Mouse (Mus musculus): ENCODE results near the gene Cend1. TPM values are rescaled to one million over a fixed set of nuclear protein-coding genes. Genes with fewer than 3 reads are reported as not detected.
A peak's percentile ranks its signal among the peaks of the same experiment; 100 is the strongest.

Cend1 gene
- polyA plus RNA-seq, 1 experiment from 2014 or later: 3.4 TPM

DNA sequence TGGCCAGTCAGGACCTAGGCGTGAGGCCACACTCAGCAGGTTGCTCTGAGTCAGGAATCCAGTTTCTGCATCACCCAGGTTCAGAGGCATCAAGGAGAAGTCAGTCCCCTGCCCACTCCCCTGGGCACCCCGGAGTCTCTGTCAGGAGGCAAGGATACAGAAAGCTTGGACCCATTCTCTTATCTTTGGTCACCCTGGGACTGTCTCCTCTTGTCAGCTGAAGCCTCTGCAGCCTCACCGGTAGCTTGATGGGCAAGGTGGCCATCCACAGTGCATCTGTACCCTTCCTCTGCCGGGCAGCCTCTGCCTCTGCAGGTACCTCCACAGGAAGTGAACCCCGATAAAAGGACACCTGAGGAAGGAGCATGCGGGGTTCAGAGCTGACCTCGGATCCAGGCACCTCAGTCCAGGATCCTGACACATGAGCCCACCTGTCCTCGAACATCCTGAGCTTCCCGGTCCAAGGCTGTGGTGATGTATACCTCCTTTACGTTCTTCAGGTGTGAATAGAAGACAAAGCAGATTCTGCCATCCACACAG lies 9.9 kb upstream of the Cend1 start:
- 95% methylated on average over 10 of the region's 10 CpGs for WGBS
- H3K9ac ChIP-seq: no peak overlapping the region
- peaks cover 73% of the 10 kb centered on the region for H3K4me1 ChIP-seq
- H3K27me3 ChIP-seq: no peaks in the 10 kb centered on the region
- H3K9me3 ChIP-seq (replicated peaks): no peaks in the 10 kb centered on the region
- peaks cover 41% of the 10 kb centered on the region for H3K36me3 ChIP-seq
- no peak overlapping the region for H3K27ac ChIP-seq
- H3K4me2 ChIP-seq: no peak overlapping the region
- ATAC-seq (replicated peaks; ENCODE audit: low FRiP score): no peak
- no peak overlapping the region for H3K4me3 ChIP-seq (replicated peaks)

DNA sequence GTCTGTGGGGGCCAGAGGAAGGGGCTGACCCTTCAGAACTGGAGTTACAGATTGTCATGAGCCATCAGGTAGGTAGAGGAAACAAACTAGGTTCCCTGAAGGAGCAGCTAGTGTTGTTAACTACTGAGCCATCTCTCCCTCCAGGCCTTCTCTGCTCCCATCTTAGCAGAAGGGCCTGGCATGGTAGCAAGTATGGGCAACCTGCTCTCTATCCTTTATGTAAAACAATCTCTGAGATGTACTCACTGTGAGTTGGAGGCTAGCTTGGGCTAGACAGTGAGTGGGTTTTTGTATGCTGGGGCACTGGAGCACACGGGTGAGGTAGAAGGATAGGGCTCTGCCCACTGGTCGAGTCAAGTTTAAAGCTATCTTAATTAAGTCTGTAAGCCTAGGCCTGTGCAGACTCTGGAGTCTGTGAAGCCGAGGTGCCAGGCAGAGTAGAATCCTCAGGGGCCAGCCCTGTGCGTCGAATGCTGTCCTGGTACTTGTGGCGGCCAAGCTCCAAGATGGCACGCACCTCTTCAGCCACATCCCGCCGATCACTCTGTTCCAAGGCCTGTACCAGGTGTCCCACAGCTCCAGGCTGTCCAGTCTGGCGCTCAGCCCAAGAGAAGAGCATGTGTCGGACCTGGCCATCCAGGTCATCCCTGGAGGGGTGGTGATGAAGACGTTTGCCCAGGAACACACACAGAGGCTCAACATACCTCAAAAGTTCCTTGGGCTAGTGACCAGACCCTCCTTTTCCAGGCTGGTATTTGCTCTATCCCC lies 9.1 kb upstream of the Cend1 start:
- Histone ChIP-seq H3K27ac (no peak overlapping the region), H3K9ac (no peak overlapping the region), H3K9me3 (replicated peaks) (no peaks in the 10 kb centered on the region), H3K4me2 (no peak overlapping the region), H3K36me3 (peaks cover 46% of the 10 kb centered on the region), H3K4me1 (peaks cover 73% of the 10 kb centered on the region), H3K27me3 (no peaks in the 10 kb centered on the region), H3K4me3 (replicated peaks) (no peak overlapping the region)
- ATAC-seq (replicated peaks; ENCODE audit: low FRiP score): no peak
- WGBS: 91% methylated on average over 12 of the region's 12 CpGs

GRCm38 (mm10) chr7:141437178-141438120 lies 8.2 kb upstream of the Cend1 start, which contains the start of gene Slc25a22:
Slc25a22 (minus strand) TSS chr7:141437892.
- H3K4me2 ChIP-seq: peak within 1 kb of the TSS; percentile 95
- 5% methylated on average over 53 of the region's 53 CpGs for WGBS
- peak within 1 kb of the TSS; percentile 71 for H3K9ac ChIP-seq
- peak; percentile 80 for ATAC-seq (replicated peaks; ENCODE audit: low FRiP score)
- H3K27ac ChIP-seq: peak within 1 kb of the TSS; percentile 64
- peaks cover 55% of the 10 kb centered on the region for H3K36me3 ChIP-seq
- H3K4me3 ChIP-seq (replicated peaks): peak within 1 kb of the TSS; percentile 75
- no peaks in the 10 kb centered on the region for H3K27me3 ChIP-seq
- no peaks in the 10 kb centered on the region for H3K9me3 ChIP-seq (replicated peaks)
- peaks cover 70% of the 10 kb centered on the region for H3K4me1 ChIP-seq

DNA sequence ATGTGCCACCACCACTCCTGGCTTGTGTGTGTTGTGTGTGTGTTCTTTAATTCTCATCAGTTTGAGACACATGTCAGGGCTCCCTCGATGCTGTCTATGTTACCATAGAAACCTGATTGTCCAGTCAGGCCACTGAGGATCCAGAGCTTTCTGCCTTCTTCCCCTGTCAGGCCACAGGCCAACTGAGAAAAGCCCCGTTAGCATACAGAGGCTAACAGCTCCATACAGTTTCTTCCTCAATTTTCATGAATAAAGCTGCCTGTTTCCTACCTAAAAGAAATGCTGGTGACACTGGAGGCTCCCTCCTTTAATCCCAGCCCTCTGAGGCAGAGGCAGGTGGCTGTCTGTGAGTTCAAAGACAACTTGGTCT lies 7.2 kb upstream of the Cend1 start:
- H3K36me3 ChIP-seq: peaks cover 61% of the 10 kb centered on the region

DNA sequence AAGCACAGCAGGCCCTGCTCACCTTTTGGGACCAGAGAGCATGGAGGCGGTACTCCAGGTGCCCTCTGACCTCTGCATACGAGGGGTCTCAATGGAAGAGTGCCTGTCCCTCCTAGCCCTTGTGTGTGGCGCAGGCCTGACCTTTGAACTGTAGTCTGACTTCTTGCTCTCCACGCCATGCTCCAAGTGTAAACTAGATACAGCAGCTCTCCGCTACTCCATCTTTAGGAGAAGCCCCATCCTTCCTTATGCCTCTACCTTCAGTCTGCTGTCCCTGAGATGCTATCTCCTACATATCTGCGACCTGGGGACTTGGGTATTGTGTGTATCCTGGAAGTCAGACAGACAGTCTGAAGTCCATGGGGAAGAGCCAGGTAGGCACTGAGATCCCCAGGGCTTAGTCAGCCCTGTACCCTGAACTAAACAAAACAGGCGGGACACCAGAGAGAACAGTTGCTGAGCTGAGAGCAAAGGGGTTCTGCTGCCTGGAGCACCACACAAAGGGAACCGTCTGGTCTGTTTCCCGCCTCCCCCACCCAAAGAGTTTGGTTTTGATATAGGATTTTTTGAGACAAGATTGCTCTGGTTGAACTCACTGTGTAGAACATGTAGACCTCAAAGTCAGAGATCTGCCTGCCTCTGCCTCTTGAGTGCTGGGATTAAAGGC lies 6.7 kb upstream of the Cend1 start:
- Histone ChIP-seq H3K4me1 (peaks cover 58% of the 10 kb centered on the region), H3K27me3 (no peaks in the 10 kb centered on the region), H3K4me2 (peak overlapping the region; percentile 95), H3K9ac (no peak overlapping the region), H3K4me3 (replicated peaks) (no peak overlapping the region), H3K9me3 (replicated peaks) (no peaks in the 10 kb centered on the region), H3K27ac (no peak overlapping the region), H3K36me3 (peaks cover 61% of the 10 kb centered on the region)
- whole genome bisulfite sequencing: 80% methylated on average over 9 of the region's 9 CpGs
- ATAC-seq (replicated peaks; ENCODE audit: low FRiP score): no peak

More for the DNA sequence above, 7.2 kb upstream of the Cend1 start:
- Histone ChIP-seq H3K9me3 (replicated peaks) (no peaks in the 10 kb centered on the region), H3K27me3 (no peaks in the 10 kb centered on the region), H3K4me2 (peak overlapping the region; percentile 95), H3K27ac (0 out of 2 replicates have a peak overlapping the region, but pooled peaks have one; percentile 64), H3K4me3 (replicated peaks) (peak overlapping the region; percentile 75), H3K4me1 (peaks cover 61% of the 10 kb centered on the region), H3K9ac (peak overlapping the region; percentile 71)
- WGBS: 71% methylated on average over 2 of the region's 2 CpGs
- no peak for ATAC-seq (replicated peaks; ENCODE audit: low FRiP score)

- 3% methylated on average over 17 of the region's 17 CpGs for WGBS
- H3K4me2 ChIP-seq: peak overlapping the region; percentile 95
- peak overlapping the region; percentile 43 for H3K27ac ChIP-seq
- H3K9ac ChIP-seq: peak overlapping the region; percentile 56
- H3K36me3 ChIP-seq: peaks cover 61% of the 10 kb centered on the region
- peak; percentile 9; the same call in 1 of the 2 replicates for ATAC-seq (replicated peaks; ENCODE audit: low FRiP score)
- no peaks in the 10 kb centered on the region for H3K9me3 ChIP-seq (replicated peaks)
- no peaks in the 10 kb centered on the region for H3K27me3 ChIP-seq
- H3K4me1 ChIP-seq: peaks cover 51% of the 10 kb centered on the region
- H3K4me3 ChIP-seq (replicated peaks): peak overlapping the region; percentile 56
Observed at GRCm38 (mm10) chr7:141435129-141435855, 6.0 kb upstream of the Cend1 start.

- no peak for ATAC-seq (replicated peaks; ENCODE audit: low FRiP score)
- Histone ChIP-seq H3K27me3 (no peaks in the 10 kb centered on the region), H3K9me3 (replicated peaks) (no peaks in the 10 kb centered on the region), H3K4me3 (replicated peaks) (peak overlapping the region; percentile 56), H3K36me3 (peaks cover 56% of the 10 kb centered on the region), H3K9ac (peak overlapping the region; percentile 56), H3K4me2 (peak overlapping the region; percentile 95), H3K27ac (peak overlapping the region; percentile 43), H3K4me1 (peaks cover 57% of the 10 kb centered on the region)
- WGBS: 10% methylated on average over 8 of the region's 8 CpGs
Observed at GRCm38 (mm10) chr7:141434464-141434863, 5.2 kb upstream of the Cend1 start.

DNA sequence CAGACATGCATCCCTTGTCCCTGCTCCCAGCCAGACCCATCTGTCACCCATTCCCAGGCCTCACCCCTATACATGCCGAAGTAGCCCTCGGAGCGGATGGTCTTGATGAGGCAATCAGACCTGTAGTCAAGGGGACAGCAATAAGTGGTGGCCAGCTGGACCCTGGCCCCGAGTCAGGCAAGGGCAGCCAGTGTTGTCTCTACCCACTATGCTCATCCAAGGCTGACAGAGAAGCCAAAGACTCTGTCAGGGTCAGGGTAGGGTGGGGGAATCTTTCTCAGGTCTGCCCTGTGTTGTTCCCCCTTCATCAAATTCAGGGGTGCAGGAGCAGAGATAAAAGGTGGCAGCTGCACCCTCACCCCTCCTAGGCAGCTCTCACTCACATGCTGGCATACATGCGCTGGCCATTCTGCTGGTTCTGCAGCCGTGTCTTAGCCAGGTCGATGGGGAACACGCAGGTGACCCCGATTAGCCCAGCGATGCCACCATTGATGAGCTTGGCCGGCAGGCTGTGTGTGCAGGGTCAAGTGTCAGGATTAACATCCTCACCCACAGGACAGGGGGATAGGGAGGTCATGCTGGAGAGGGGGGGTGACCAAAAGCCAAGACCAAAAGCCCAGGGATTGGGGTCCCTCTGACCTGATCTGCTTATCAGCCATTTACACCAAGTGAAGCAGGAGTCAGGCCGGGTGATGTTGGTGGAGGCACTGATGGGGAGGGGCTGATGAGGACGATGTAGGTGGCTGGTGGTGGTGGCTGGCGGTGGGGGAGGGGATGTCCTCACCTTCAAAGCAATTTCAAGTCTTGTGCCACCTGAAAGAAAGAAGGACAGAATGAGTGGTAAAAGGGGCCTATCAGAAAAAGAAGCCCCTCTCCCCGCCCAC lies 4.5 kb upstream of the Cend1 start:
- H3K9ac ChIP-seq: peak overlapping the region; percentile 56
- peak overlapping the region; percentile 56 for H3K4me3 ChIP-seq (replicated peaks)
- ATAC-seq (replicated peaks; ENCODE audit: low FRiP score): no peak
- H3K36me3 ChIP-seq: peaks cover 49% of the 10 kb centered on the region
- peaks cover 64% of the 10 kb centered on the region for H3K4me1 ChIP-seq
- WGBS: 64% methylated on average over 15 of the region's 15 CpGs
- H3K9me3 ChIP-seq (replicated peaks): no peaks in the 10 kb centered on the region
- peak overlapping the region; percentile 95 for H3K4me2 ChIP-seq
- H3K27ac ChIP-seq: peak overlapping the region; percentile 43; the same call in 1 of the 2 replicates
- no peaks in the 10 kb centered on the region for H3K27me3 ChIP-seq

DNA sequence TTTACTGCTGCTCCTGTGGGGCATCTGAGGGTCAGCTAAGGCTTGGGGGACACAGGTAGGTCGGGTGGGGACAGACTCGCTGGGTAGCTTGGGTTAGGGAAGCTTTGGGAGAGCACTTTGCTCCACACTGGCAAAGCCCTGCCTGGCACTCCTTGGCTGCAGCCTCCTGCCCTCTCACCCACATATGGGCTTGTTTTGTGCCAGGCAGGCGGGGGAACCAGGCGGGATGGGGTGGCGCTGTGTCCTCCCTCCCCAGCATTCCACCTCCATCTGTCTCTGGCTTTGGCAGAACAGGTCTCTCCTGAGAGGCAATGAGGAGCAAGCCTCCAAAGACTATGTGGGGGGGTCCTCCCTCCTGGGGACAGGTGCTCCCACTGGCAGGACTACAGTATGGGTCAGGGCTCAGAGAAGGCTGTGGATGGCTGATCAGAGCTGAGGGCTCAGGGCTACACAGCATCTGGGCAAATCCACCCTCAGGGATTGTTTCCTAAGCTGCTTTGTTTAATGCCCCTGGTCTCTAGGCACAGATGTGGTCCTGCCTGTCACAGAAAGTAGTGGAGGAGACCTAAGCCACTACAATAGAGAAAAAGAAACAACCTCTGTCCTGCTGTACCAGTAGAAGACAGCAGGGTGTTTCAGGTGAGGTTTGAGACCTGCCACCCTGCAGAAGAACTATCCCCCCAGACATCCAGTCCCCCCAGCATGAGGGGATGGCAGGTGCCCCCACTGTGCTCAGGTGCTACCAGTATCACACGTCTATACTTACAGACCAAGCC lies 3.6 kb upstream of the Cend1 start:
- no peaks in the 10 kb centered on the region for H3K9me3 ChIP-seq (replicated peaks)
- no peak overlapping the region for H3K4me2 ChIP-seq
- no peaks in the 10 kb centered on the region for H3K27me3 ChIP-seq
- whole genome bisulfite sequencing: 85% methylated on average over 6 of the region's 6 CpGs
- no peak for ATAC-seq (replicated peaks; ENCODE audit: low FRiP score)
- H3K4me3 ChIP-seq (replicated peaks): no peak overlapping the region
- H3K27ac ChIP-seq: no peak overlapping the region
- no peak overlapping the region for H3K9ac ChIP-seq
- H3K36me3 ChIP-seq: peaks cover 40% of the 10 kb centered on the region
- peaks cover 64% of the 10 kb centered on the region for H3K4me1 ChIP-seq

- no peaks in the 10 kb centered on the region for H3K9me3 ChIP-seq (replicated peaks)
- no peak overlapping the region for H3K4me3 ChIP-seq (replicated peaks)
- peaks cover 59% of the 10 kb centered on the region for H3K4me1 ChIP-seq
- H3K27ac ChIP-seq: no peak overlapping the region
- peaks cover 39% of the 10 kb centered on the region for H3K36me3 ChIP-seq
- no peak overlapping the region for H3K4me2 ChIP-seq
- H3K9ac ChIP-seq: no peak overlapping the region
- WGBS: 59% methylated on average over 8 of the region's 8 CpGs
- ATAC-seq (replicated peaks; ENCODE audit: low FRiP score): no peak
- H3K27me3 ChIP-seq: no peaks in the 10 kb centered on the region
Observed at GRCm38 (mm10) chr7:141432186-141432611, 2.9 kb upstream of the Cend1 start.
